Mouse (Mus musculus) heart, embryonic 13.5 days (tissue): ENCODE data around the gene March4. TPM values are rescaled to one million over a fixed set of nuclear protein-coding genes. Genes with fewer than 3 reads are reported as not detected.

Experiments
- ATAC-seq: fragments of 200-750 bp; cut with Nextera tagmentation; 2 replicates; pipeline ENCODE4 v1.8.0; 2017; ENCODE audit warnings: moderate TSS enrichment; ENCODE audit not compliant: insufficient number of reproducible peaks, low FRiP score, low TSS enrichment; ENCODE audit errors: extremely low read depth
- H3K27ac ChIP-seq: fragments of 300-500 bp; sonication (generic); replicated peaks from 2 replicates; pipeline ENCODE4 v1.5.1; 2015; ENCODE audit warnings: moderate library complexity, mild to moderate bottlenecking, inconsistent platforms
- H3K27me3 ChIP-seq: fragments of 300-500 bp; sonication (generic); replicated peaks from 2 replicates; pipeline ENCODE4 v1.6.1; 2015; ENCODE audit warnings: mild to moderate bottlenecking, inconsistent platforms
- H3K36me3 ChIP-seq: fragments of 300-500 bp; sonication (generic); 2 replicates; pipeline ENCODE4 v1.6.1; 2015; ENCODE audit warnings: mild to moderate bottlenecking, inconsistent platforms
- H3K4me1 ChIP-seq: fragments of 300-500 bp; sonication (generic); 2 replicates; pipeline ENCODE4 v1.6.1; 2015; ENCODE audit warnings: inconsistent platforms
- H3K4me2 ChIP-seq: fragments of 300-500 bp; sonication (generic); 2 replicates; pipeline ENCODE4 v1.6.1; 2015; ENCODE audit warnings: inconsistent platforms, mild to moderate bottlenecking, moderate library complexity
- H3K4me3 ChIP-seq: fragments of 300-500 bp; sonication (generic); 2 replicates; pipeline ENCODE4 v1.5.1; 2015; ENCODE audit warnings: moderate library complexity, mild to moderate bottlenecking, inconsistent platforms
- H3K9ac ChIP-seq: fragments of 300-500 bp; sonication (generic); 2 replicates; pipeline ENCODE4 v1.6.1; 2015; ENCODE audit warnings: inconsistent platforms, mild to moderate bottlenecking, moderate library complexity
- H3K9me3 ChIP-seq: fragments of 300-500 bp; sonication (generic); 2 replicates; pipeline ENCODE4 v1.6.1; 2016; ENCODE audit warnings: inconsistent platforms
- WGBS: fragments of 180-500 bp; shearing (Covaris S2); methylation state at CpG from one replicate; pipeline ENCODE4 v1.1.7; 2015; ENCODE audit warnings: mixed read lengths; 5-methylcytosine and 5-hydroxymethylcytosine counted together
- polyA plus RNA-seq: library from polyadenylated mRNA; unstranded; fragments of >200 nt; fragmentation: Nextera tagmentation; extraction: Ambion mirVana; gene quantifications from 2 replicates; pipeline ENCODE4 v1.2.1, GENCODE M21; 2015

March4 gene
- polyA plus RNA-seq, 1 experiment from 2014 or later: not detected

DNA sequence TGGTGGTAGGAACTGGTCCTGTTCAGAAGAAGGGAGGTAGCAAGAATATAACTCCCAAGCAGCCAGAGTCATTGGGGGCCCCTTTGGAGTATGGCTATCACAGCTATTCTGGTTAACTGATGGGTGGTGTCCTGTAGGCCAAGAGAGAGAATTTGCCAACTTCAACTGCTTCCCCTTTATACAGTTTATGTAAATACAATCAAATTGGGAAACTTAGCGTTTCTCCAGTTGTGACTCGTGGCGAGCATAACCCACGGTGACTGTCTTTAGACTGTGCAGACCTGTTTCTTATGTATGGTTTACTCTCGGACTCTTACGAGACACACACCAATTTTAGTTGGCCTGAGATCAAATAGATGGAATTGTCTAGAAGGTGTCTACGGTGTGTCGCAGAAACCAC lies 32.0 kb upstream of the March4 start:
- WGBS: 84% methylated on average over 8 of the region's 8 CpGs
- H3K9me3 ChIP-seq: no peaks in the 10 kb centered on the region
- no peaks in the 10 kb centered on the region for H3K27me3 ChIP-seq
- no peak for ATAC-seq
- no peak overlapping the region for H3K4me2 ChIP-seq
- H3K27ac ChIP-seq: no peak overlapping the region
- no peaks in the 10 kb centered on the region for H3K4me1 ChIP-seq
- H3K4me3 ChIP-seq: no peak overlapping the region
- H3K36me3 ChIP-seq: no peaks in the 10 kb centered on the region
- no peak overlapping the region for H3K9ac ChIP-seq

- Histone ChIP-seq H3K36me3 (no peaks in the 10 kb centered on the region), H3K9me3 (no peaks in the 10 kb centered on the region), H3K4me3 (peak overlapping the region; percentile 32), H3K4me2 (peak overlapping the region; percentile 57), H3K27ac (no peak overlapping the region), H3K9ac (peak overlapping the region; percentile 40), H3K27me3 (no peaks in the 10 kb centered on the region), H3K4me1 (no peaks in the 10 kb centered on the region)
- no peak for ATAC-seq
- 32% methylated on average over 9 of the region's 9 CpGs for WGBS
Measured at GRCm38 (mm10) chr1:72567056-72567455, 30.3 kb upstream of the March4 start.

DNA sequence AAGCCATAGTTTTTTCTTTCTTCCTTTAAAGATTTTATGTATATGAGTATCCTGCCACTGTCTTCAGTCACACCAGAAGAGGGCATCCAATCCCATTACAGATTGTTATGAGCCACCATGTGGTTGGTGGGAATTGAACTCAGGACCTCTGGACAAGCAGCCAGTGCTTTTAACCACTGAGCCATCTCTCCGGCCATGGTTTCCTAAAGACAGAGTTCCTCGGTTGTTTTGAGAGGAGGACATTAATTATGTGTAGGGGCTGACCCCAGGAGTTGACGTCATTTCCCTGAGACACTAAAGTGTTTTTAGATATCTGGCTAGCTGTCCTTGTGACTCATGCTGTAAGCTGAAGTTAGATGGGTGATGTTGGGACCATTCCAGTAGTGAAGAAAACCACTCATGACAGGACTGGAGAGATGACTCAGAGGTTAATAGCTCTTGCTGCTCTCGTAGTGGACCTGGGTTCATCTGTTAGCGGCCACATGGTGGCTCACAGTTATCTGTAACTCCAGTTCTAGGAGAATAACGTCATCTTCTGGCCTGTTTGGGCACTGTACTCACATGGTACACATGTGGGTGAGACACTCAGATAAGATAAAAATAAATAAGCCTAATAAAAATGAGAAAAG lies 27.7 kb upstream of the March4 start:
- no peak overlapping the region for H3K4me2 ChIP-seq
- H3K9ac ChIP-seq: no peak overlapping the region
- no peaks in the 10 kb centered on the region for H3K9me3 ChIP-seq
- H3K4me1 ChIP-seq: no peaks in the 10 kb centered on the region
- no peak overlapping the region for H3K4me3 ChIP-seq
- WGBS: 53% methylated on average over 6 of the region's 6 CpGs
- no peak overlapping the region for H3K27ac ChIP-seq
- no peaks in the 10 kb centered on the region for H3K36me3 ChIP-seq
- 0 out of 2 replicates have a peak, but pooled peaks cover 3% of the 10 kb centered on the region for H3K27me3 ChIP-seq
- no peak for ATAC-seq

DNA sequence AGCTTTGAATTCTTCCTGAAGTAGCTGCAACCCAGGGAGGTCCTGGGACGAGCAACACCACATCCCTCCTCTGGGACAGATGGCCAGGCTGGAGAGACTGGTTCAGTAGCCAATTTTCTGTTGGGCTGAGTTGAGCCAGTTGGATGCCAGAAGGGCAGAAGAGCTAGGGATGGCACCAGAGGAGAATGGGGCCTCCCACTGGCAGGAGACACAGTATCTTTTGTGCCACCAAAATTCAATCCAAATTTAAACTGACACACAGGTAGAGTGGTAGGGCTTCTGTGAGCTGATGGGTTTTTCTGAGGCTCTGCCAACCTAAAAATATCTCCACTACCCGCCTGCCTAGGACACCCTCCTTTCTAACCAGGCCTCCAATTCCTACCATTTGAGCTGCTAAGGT lies 21.9 kb upstream of the March4 start:
- Histone ChIP-seq H3K4me3 (no peak overlapping the region), H3K36me3 (no peaks in the 10 kb centered on the region), H3K4me2 (no peak overlapping the region), H3K9me3 (no peaks in the 10 kb centered on the region), H3K27me3 (0 out of 2 replicates have a peak, but pooled peaks cover 3% of the 10 kb centered on the region), H3K9ac (no peak overlapping the region), H3K27ac (no peak overlapping the region), H3K4me1 (no peaks in the 10 kb centered on the region)
- no peak for ATAC-seq
- 59% methylated on average over 2 of the region's 2 CpGs for WGBS

DNA sequence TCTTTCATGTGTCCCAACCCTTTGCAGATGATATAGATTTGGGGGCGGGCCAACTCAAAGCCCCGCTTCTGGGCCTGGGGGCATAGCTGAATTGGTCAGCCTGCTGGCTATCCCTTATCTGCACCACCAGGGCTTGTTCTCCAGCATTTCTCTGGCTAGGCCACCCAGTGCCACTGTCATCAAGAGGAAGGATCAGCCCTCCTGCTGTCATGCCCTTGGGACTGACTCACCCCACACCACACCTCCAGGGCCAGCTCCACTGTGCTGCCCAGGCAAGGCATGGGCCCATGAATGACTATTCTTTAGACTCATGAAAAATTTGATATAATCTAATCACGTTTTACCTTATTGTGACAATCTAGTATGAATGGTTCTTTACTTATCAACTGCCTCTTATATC lies 19.7 kb upstream of the March4 start:
- Histone ChIP-seq H3K36me3 (no peaks in the 10 kb centered on the region), H3K4me1 (no peaks in the 10 kb centered on the region), H3K27me3 (no peaks in the 10 kb centered on the region), H3K4me2 (no peak overlapping the region), H3K4me3 (no peak overlapping the region), H3K9me3 (no peaks in the 10 kb centered on the region), H3K27ac (no peak overlapping the region), H3K9ac (no peak overlapping the region)
- WGBS: 78% methylated on average over 3 of the region's 3 CpGs
- ATAC-seq: no peak

DNA sequence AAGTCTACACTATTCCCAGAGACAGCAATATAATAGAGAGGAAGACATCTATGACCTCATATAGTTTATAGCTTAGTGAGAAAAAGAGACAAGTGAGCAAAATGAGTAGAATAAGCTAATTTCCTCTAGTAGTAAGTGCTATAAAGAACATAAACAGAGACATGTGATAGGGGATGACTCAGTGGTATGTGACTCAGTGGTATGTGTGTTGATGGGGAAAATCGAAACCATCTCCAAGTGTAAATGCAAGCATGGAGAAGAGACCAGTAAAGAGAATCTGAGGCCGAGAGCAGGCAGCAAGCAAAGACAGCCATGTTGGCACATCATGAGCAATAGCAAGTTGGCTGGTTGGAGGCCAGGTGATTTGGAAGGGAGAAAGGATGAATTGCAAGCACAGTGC lies 13.6 kb upstream of the March4 start:
- Histone ChIP-seq H3K9ac (no peak overlapping the region), H3K4me1 (no peaks in the 10 kb centered on the region), H3K27ac (no peak overlapping the region), H3K27me3 (no peaks in the 10 kb centered on the region), H3K4me3 (no peak overlapping the region), H3K4me2 (no peak overlapping the region), H3K9me3 (no peaks in the 10 kb centered on the region), H3K36me3 (no peaks in the 10 kb centered on the region)
- ATAC-seq: no peak
- 67% methylated on average over 2 of the region's 2 CpGs for WGBS

DNA sequence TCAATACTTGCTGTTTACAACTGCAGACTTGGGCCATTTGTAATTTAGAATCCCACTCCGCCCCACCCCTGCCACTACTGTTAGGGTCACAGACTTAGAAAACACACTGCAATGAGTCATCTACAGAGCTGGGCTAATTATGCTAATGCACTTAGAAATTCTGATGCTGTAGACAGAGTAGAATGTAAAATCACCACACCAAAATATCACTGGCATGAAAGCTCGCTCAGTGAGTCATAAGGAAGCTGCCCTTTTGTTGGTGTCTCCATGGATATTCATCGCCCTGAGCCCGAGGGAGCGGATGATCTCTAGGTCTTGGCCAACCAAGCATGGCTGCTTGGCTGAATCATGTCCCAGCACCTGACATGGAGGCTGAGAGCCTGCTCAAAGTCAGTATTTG lies 1.5 kb upstream of the March4 start:
- no peak overlapping the region for H3K27ac ChIP-seq
- peaks cover 11% of the 10 kb centered on the region for H3K4me1 ChIP-seq
- WGBS: 71% methylated on average over 5 of the region's 5 CpGs
- ATAC-seq: no peak
- H3K27me3 ChIP-seq: peaks cover 65% of the 10 kb centered on the region
- H3K4me2 ChIP-seq: no peak overlapping the region
- H3K4me3 ChIP-seq: no peak overlapping the region
- no peaks in the 10 kb centered on the region for H3K36me3 ChIP-seq
- no peak overlapping the region for H3K9ac ChIP-seq
- no peaks in the 10 kb centered on the region for H3K9me3 ChIP-seq

DNA sequence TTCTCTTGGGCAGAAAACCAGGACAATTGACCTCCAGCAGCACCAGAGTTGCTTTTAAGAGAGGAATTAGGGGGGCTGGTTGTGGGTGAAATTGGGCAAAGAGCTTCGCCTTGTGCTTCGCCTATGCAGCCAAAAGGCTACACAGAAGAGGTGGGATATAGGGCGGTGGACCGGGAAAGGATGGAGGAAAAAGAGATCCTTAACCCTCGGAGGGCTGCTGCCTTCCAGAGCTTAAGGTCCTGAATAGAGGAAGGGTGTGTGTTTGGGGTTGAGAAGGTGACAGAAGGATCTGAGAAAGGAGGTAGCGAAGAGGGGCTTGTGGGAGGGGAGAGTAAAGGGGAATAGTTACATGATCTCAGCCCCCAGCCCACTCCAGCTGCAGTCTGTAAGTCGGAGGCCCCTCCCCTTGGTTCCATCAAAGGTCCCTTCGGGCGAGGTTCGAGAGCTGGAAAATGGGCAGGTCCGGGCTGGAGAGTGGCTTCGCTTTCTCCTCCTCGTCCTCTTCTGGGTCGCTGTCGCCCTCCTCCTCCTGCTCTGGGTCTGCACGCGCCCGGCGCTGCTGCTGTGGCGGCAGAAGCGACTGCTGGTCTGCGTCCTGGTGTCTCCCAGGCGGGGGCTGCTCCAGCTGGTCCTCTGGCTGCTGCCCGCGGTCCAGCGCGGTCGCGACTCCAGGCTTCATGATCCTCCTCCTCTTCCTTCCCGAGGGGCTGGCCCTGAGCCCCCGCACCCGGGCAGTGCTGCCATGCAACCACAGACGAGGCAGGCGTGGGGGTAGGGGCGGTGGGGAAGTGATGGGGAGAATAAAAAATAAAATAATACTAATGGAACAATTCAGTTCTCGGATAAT lies 782 bp downstream of the March4 start:
- Histone ChIP-seq H3K27ac (no peak overlapping the region), H3K9me3 (no peaks in the 10 kb centered on the region), H3K9ac (no peak overlapping the region), H3K4me1 (peaks cover 11% of the 10 kb centered on the region), H3K4me2 (peak overlapping the region; percentile 71), H3K4me3 (peak overlapping the region; percentile 44), H3K36me3 (no peaks in the 10 kb centered on the region), H3K27me3 (peaks cover 86% of the 10 kb centered on the region)
- ATAC-seq: no peak
- WGBS: 2% methylated on average over 32 of the region's 36 CpGs

- ATAC-seq: no peak
- H3K27ac ChIP-seq: no peak overlapping the region
- no peaks in the 10 kb centered on the region for H3K9me3 ChIP-seq
- peaks cover 11% of the 10 kb centered on the region for H3K4me1 ChIP-seq
- no peak overlapping the region for H3K9ac ChIP-seq
- H3K4me2 ChIP-seq: no peak overlapping the region
- no peak overlapping the region for H3K4me3 ChIP-seq
- peaks cover 76% of the 10 kb centered on the region for H3K27me3 ChIP-seq
- H3K36me3 ChIP-seq: no peaks in the 10 kb centered on the region
Measured at GRCm38 (mm10) chr1:72533439-72533838, 3.3 kb downstream of the March4 start.

GRCm38 (mm10) chr1:72532926-72533325 lies 3.8 kb downstream of the March4 start:
- Histone ChIP-seq H3K27me3 (peaks cover 71% of the 10 kb centered on the region), H3K9me3 (no peaks in the 10 kb centered on the region), H3K4me3 (no peak overlapping the region), H3K27ac (no peak overlapping the region), H3K9ac (no peak overlapping the region), H3K4me2 (no peak overlapping the region), H3K4me1 (peaks cover 11% of the 10 kb centered on the region), H3K36me3 (no peaks in the 10 kb centered on the region)
- WGBS: 73% methylated on average over 5 of the region's 5 CpGs
- no peak for ATAC-seq

- Histone ChIP-seq H3K9ac (no peak overlapping the region), H3K4me3 (no peak overlapping the region), H3K4me1 (no peaks in the 10 kb centered on the region), H3K4me2 (no peak overlapping the region), H3K27me3 (peaks cover 51% of the 10 kb centered on the region), H3K27ac (no peak overlapping the region), H3K36me3 (no peaks in the 10 kb centered on the region), H3K9me3 (no peaks in the 10 kb centered on the region)
- WGBS: 70% methylated on average over 8 of the region's 8 CpGs
- no peak for ATAC-seq
Measured at GRCm38 (mm10) chr1:72530516-72531196, 6.1 kb downstream of the March4 start.
